Mouse (Mus musculus) gonadal fat pad, adult 2 months (tissue): ENCODE data around the gene Spata17. TPM values are rescaled to one million over a fixed set of nuclear protein-coding genes. Genes with fewer than 3 reads are reported as not detected.

Source experiments
- DNase-seq: peaks from one replicate; pipeline ENCODE4 v3.0.0-alpha.2; 2012; ENCODE audit warnings: low read depth
- polyA plus RNA-seq: library from polyadenylated mRNA; depleted of rRNA; stranded (reverse); fragments of >200 nt; gene quantifications from 2 replicates; pipeline ENCODE4 v1.2.3, GENCODE M21; 2012; rRNA removed

Gene Spata17
- 1.8 and 2.6 TPM in 2 replicates for polyA plus RNA-seq

GRCm38 (mm10) chr1:187215181-187216116 is at the start of gene Spata17, which contains the start of gene Gpatch2:
Gene Spata17, minus strand, starts transcription at chr1:187215465.
Gene Gpatch2, plus strand, starts transcription at chr1:187215508.
- peak; percentile 49 for DNase-seq

DNA sequence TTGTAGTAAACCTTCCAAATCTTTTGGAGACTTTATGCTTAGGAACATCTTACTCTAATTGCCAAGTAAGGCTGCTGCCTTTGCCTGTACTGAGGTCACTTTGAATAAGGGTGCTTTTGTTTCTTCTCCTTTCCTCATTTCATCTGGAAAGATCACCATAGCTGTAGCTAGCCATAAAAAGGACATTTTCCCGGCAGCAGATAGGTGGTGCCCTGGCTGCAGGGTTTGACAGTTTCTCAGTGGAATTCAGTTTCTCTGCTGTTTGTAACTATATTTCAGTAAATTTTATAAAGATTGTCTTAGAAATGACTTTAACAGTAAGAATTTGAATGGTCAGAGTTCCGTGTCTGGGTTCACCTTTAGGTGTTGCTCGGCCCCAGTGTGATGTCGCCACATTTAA is 43.5 kb upstream of the Spata17 start:
- no peak for DNase-seq

DNA sequence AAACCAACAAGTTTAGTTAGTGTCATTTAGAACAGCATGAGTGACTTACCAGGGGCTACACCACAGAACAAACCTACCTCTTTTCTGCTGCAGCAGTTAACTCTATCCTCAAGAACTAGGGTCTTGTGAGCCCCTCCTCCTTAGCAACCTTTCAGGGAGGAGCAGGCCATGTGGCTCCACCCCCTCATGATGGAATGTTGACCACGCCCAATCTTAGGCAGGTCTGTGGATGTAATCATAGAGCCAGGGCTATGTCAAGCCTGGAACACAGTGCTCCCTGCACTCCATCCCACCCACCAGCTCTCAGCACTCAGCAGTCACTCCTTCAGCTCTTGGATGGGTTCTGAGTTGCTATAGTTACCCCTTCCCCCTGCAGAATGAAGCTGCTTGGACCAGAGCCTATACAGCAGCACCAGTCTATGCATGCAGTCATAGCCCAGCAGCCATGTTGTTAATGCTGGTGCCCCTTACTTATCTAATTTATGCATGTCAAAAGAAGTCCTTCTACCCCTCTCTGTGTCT is 35.5 kb upstream of the Spata17 start:
- no peak for DNase-seq

- no peak for DNase-seq
Observed at GRCm38 (mm10) chr1:187244734-187245133, 29.5 kb upstream of the Spata17 start.

GRCm38 (mm10) chr1:187241329-187241728 is 26.1 kb upstream of the Spata17 start:
- no peak for DNase-seq

DNA sequence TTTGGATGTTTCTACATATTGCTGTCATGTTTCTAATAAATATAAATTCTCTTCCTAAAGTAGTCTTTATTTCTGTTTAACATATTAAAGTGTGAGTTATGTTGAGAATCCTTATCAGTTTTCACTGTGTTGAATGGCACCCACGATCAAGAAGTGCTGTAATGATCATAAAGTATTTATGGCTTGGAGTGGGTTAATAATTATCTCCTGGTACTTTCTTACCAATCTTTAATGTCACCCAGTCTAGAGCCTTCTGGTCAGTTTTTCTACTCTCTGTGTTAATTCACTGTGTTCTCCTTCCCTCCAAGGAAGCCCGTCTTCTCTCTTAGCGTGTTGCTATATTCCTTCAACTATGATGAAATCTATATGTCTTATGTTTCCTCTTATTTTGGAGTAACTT is 25.0 kb upstream of the Spata17 start:
- DNase-seq, result no peak

GRCm38 (mm10) chr1:187238061-187238460 is 22.8 kb upstream of the Spata17 start:
- no peak for DNase-seq

DNA sequence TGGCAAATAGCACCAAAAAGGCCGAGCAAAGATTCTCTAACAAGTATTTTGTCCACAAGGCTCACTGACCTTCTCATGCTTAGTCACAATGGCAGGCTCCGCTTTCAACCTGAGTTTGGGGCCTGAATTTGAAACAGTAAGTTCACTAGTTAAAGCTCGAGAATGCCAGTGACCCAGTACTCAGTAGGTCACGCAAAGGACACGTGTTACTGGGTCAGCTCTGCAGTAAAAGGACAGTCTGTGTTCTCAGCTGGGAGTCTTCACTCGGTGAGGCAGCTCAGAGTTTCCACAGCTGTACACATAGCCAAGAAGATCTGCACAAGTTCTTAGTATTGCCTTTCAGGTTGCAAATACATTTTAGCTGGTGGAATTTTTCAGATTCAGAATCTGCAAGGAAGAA is 21.0 kb upstream of the Spata17 start:
- no peak for DNase-seq

DNA sequence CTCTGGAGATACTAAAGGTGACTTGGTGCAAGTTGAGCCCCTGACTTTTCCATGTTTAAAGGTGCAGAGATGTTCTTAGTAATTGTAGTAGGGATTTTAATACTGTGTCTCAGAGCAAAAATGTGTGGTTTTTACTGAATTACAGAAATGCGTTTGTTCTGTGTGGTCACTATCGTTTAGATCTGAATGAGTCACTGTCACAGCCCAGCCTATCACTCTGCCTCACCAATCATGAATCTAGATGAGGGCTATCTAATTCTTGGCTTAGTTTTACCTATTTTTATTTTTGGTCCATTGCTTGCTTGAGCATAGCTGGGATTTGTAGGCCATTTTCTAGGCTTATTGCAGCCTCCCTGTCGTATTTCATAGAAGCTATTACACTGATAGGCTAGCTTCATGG is 19.9 kb upstream of the Spata17 start:
- DNase-seq, result no peak

GRCm38 (mm10) chr1:187232996-187233615 is 17.8 kb upstream of the Spata17 start:
- DNase-seq, result no peak

GRCm38 (mm10) chr1:187232196-187232955 is 17.1 kb upstream of the Spata17 start:
- DNase-seq, result no peak

DNA sequence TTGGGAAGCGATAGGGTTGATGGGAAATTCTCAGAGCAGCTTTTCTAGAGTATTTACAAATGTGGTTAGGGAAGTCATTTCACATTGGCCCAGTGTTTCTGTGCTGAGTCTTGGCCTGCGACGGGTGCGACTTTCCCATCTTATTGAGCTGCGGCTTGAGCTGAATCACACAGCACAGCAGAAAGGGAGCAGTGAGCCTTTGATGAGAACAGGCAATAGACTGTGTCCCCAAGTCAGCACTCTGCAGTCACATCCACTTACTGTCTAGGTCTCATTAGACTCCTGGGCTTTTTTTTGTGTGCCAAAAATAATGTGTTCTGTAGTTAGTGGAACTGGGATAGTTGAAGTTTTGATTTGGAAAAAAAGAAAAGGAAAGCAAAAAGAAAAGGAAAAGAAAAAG is 15.0 kb upstream of the Spata17 start:
- DNase-seq, result no peak

DNA sequence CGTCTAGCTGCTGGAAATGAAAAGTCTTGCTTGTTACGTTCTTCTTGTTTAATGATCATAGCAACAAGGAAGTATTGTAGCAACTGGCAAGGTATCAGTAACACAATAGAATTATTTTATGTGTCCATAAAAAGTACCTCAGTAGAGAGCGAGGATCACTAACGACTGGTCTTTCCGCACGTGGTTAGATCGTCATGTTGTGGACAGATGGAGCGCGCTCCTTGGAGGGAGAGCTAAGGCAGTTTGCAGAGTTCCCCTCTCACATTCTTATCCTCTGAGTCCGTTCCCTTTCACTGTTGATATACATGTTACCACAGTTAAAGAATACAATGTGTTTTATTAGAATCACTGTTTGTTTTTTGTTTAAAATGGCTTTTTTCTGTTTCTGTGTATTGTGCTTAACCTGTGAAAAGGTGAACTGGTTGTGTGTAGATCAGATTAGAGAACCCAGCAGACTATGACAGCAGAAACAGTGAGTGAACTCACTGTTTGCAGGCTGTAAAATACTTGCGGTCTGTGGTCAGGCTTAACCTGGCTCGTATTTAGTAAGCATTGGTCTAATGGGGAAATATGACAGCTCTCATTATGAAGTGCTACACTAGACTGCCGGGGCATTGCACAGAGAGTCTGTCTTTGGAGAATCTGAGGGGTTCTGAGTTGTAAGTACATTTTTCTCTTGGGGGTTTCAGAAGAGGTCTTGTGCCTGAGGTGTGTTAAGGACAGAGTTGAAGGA is 13.3 kb upstream of the Spata17 start:
- no peak for DNase-seq

GRCm38 (mm10) chr1:187226328-187227025 is 11.2 kb upstream of the Spata17 start:
- no peak for DNase-seq

- no peak for DNase-seq
Observed at GRCm38 (mm10) chr1:187220756-187221155, 5.5 kb upstream of the Spata17 start.

DNA sequence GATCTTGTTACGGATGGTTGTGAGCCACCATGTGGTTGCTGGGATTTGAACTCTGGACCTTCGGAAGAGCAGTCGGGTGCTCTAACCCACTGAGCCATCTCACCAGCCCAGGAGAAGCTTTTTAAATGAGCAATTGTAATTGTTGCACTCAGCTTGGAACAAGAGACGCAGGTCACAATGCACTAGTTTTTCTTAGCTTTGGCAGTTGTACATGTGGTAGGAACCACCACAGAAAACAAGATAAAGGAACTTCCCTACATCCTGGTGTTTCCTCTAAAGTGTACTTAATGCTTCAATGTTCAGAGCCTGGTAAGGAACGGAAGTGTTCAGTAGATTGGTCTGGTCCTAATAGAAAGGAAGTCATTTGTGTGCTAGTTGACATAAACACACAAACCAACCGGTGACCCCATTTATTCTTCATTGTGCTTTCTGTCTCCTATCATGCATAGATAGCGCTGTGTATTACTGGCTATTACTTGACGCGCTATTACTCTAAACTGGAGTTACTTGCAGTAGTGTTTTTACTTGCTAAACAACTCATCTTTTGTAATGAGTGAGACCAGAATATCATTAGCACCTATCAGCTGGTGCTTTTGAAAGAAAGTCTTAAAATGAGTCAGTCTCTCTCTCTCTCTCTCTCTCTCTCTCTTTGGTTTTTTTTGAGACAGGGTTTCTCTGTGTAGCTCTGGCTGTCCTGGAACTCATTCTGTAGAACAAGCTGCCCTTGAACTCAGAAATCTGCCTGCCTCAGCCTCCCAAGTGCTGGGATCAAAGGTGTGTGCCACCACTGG is 1.6 kb upstream of the Spata17 start:
- no peak for DNase-seq

DNA sequence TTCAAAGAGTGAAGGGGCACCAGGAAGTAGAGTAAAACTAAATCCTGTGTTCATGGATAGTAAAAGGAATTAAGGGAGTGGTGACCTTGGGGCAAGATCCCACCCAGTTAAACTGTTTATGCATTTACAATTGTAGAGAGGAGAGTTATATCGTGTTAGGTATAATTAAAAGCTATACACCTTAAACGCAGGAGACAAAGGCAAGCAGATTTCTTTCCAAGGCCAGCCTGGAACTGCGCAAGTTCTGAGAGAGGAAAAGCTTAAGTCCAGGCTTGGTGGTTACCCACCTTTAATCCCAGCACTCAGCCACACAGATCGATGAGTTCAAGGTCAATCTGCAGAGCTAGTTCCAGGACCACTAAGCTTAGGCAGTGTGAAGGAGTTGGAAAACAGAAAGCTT is 4.5 kb downstream of the Spata17 start:
- DNase-seq, result no peak

GRCm38 (mm10) chr1:187209496-187209895 is 5.8 kb downstream of the Spata17 start:
- DNase-seq, result no peak

DNA sequence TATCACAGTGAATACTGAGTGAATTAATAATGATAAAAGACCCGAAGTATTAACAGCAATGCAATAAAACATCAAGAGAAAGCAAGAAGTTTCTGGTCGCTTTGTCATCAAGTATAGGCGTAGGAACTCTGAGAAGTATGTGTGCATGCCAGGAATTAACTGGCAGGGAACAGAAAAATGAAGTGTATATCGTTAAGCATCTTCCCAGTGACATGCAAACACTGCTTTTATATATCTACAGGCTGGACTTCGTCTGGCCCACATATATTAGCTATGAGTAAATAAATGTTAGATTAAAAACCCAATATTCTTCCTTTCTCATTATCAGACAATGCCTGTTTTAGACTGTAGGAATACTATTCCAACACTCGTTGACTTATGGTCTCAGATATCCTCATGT is 9.8 kb downstream of the Spata17 start:
- DNase-seq, result no peak

GRCm38 (mm10) chr1:187178546-187178945 is 36.7 kb downstream of the Spata17 start:
- no peak for DNase-seq
